Mouse (Mus musculus) layer of hippocampus, adult 8-10 months (tissue): ENCODE measurements at regions not wholly inside any gene's neighbourhood (a gene's known extent, or its start where the extent isn't known, plus 50 kb on each side); places are given as distances from the start of the nearest gene placed in this dataset.
"Not testable (repeated sequence)": the region's sequence is repeated elsewhere in the genome, so short reads cannot be mapped to it uniquely, and the experiment has no call there.

ENCODE experiments used
- DNase-seq, 2 experiments: peaks; one replicate each; pipeline ENCODE4 v3.0.0; 2022; ENCODE audit warnings: low spot score in 2 of 2

DNA sequence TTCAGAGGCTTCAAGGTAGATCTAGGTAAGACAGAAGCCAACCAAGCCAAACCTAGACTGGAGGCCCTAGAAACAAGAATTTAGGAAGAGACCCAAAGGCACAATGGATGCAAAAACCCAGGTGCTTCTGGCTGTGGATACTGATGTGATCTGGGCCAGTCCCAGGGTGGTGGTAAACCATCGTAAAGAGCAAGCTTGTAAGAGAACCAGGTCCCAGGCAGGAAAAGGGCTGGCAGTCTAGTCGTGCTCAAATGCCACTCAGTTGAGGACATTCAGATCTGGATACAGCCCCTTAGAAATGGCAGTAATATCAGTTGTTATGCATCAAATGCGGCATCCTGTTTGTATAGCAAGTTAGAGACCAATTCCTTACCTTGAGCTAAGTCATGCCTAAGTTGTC, 175.5 kb upstream of the Pkdcc start:
- no peak for DNase-seq

DNA sequence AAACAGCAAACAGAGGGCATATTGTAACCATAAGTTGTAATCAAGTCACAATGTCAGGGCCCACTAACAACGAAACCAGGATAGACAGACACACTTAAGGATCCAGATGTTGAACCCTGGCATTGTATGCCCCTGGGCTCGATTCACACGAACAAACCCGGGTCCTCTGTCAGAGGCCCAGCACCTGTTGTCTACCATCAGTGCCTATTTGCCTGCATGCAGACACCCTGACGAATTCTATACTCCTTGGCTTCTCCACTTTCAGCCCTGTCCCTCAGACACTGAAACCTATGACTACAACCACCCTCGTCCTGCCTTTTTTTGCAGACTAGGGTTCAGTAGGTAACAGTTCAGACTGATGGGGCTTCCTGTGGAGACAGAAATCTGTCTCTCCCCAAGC, 170.6 kb upstream of the Pkdcc start:
- DNase-seq: no peak

DNA sequence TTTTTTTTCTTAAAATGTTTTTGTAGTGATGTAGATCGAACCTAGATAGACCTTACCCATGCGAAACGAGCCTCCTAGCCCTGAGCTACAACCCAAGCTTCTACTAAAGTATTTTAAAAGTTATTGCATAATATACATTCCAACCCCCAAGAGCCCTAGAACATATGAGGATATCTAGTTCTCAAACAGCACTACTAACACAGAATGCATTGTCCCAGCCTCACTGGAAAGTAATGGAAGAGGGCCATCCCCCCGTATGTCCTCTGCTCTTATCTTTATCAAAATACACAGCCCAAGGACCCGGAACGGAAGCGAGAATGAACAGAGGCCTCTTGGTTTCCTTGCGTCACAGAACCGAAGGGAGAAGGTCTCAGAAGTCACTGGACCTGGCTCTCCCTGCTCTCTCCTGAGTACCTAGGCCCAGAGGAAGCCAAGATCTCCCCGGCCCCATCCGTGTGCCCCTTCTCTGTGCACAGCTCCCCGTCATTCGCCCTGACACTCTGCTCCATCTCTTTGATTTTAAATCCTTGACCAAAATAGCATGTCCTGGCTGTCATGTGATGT, 165.0 kb upstream of the Pkdcc start:
- no peak for DNase-seq

DNA sequence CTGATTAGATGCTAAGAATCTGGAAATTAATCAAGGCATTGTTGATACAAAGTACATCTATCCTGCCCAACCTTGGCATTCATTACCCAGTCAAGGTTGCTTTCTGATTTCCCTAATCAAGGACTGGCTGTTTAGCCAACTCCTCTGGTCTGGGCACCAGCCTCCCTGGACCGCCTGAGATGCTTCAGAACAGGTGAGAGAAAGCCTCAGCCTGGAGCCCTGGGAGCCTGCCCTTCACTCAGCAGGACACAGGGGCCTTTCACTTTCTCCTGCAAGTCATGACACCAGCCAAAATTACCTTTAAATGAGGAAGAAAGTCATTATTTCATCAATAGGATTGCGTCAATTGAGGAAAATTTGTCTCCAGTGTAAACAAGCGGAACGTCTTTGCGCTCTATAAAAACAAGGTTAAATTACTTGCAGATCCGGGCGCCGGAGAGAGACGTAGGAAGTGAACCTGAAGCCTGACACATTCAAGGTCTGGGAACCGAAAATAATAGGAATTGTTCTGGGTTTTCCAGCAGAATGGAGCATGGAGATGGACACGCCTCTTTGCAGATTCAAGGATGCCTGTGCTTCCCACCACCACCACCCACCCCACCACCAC, 164.4 kb upstream of the Pkdcc start:
- no peak for DNase-seq

DNA sequence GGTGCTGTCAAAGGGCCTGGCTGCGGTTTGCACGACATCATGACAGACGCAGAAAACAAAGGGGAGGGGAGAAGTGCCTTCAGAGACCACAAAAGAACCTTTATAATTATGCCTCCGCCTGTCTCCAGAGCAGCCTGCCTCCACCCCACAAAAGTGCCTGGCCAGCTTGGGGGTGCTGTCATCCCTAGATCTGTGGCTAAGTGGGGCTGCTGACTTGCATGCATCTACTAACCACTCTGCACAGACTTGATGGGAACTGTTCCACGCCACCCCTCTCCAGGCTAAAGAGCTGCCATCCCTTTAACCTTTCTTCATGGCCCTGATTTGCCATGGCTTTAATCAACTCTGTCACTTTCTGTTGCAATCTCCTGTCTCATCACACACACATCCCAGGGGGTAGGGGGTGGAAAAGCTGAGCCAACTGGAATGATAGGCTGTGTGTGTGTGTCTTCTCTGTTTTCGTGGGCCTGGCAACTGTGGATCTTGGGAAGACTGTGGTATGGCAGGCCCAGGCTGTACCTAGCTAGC, 162.4 kb upstream of the Pkdcc start:
- DNase-seq: no peak

DNA sequence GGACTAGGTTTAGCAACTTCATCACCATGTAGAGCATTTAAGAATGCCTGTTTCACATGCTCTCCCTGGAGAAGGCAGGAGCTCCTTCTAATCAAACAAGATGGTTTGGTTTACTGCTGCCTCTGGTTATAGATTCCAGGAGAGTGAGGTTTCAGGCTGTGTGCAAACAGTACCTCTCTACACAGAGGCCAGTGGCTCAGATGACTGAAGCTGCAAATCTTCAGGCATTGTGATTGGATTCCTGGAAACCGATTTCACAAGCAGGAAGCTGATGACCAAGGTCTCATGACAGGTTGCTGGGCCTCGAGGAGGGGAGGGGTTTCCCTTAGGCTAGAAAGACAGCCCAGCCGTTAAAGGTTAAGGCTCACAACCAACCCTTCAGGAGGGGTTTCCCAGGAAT, 157.3 kb upstream of the Pkdcc start:
- no peak for DNase-seq

DNA sequence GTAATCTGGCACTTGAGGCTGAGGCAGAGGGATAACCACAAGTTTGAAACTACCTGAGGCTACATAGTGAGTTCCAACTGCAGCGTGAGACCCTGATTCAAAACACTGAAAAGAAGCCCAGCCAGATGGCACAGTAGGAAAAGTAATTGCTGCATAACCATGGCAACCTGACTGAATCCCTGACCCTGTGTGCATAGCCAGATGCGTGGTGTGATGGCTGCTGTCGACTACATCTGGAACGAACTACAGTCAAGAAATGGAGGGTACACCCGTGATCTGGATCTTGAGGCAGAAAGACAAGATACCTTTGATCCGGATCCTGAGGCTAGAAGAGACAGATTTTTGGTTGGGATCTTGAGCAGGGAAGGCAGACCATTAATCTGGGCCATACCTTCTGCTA, 153.2 kb upstream of the Pkdcc start:
- DNase-seq: no peak

DNA sequence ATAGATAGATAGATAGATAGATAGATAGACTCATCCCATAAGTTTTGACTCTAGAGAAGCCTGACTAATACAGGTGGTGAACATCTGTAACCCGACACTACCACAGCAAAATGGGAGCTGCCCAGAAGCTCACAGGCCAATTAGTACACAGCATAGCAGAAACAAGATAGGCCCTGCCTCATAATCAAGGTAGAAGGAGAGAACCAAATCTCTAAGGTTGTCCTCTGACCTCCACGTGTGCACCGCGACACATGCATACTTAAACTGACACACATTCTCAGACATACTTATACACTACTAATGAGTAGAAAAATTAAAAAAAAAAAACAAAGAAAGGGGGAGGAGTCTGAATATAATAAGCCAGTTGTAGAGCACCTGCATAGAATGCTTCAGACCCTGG, 151.2 kb upstream of the Pkdcc start:
- DNase-seq: no peak

DNA sequence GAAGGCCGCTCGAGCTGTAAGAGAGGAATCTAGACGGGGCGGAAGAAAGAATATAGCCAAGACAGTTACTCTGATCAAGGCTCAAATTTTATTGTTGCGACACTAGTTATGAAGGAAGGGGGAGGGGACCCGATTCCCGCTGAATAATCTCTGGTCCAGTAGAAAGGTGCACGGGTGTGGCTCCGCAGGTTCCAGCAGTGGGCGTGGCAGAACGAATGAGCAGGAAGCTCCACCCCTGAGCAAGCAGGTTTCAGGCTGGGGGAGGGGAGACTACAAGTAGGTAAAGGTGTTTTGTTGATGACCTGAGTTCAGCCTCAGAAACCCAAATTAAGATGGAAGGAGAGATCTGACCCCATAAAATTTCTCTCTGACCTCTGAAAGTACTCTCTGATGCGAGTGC, 150.7 kb upstream of the Pkdcc start:
- DNase-seq: not testable (repeated sequence)

DNA sequence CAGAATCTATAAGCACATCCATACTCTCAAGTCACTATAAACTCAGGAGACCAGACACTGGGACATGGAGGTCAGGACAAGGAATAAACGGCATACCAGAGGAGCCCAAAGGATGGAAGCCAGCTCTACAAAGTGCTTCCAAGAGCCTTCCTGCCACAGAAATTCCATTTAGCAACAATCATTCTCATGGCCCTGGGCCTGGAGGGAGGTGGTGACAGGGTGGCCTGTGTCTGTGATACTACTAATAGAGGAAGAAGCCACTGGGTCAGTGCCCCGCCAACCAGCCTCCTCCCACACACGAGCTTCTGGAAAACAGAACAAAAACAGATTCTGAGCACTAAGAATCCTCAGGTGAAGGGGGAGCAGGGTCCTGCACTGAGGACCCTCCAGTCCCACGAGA, 145.8 kb upstream of the Pkdcc start:
- no peak for DNase-seq

DNA sequence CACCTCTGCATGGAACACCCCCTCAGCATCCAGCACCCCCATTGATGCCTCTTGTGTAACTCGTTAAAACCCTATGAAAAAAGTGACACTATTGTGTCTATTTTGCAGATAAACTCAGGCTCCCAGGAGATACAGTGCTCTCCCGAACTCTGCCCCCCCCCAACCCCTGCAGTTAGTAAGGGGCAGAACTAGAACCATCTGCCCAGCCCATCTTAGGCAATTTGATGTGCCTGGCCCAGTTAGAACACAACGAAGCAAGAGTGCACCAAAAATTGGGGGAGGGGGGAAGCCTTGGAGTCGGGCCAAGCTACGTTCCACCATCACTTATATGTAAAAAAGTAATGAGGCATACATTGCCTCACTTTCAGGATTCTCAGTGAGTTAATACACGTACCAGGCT, 143.3 kb upstream of the Pkdcc start:
- no peak for DNase-seq

DNA sequence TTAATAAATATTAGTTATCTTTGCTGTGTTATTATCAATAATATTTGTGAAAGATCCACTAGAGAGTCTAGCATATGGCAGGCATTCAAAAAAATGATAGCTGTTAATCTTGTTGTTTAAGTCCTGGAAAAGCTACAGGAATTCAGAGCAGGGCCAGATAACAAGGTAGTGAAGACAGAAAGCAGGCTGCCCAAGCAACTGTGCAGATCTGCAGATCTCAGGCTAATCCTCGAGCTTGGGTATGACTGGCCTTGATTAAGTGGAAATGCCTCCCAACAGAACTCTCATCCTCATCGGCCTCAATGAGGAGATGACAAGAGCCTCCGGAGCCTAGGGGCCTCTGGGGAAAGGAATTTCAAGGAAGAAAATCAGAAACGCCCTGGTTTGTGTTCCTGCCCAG, 142.9 kb upstream of the Pkdcc start:
- DNase-seq: no peak

DNA sequence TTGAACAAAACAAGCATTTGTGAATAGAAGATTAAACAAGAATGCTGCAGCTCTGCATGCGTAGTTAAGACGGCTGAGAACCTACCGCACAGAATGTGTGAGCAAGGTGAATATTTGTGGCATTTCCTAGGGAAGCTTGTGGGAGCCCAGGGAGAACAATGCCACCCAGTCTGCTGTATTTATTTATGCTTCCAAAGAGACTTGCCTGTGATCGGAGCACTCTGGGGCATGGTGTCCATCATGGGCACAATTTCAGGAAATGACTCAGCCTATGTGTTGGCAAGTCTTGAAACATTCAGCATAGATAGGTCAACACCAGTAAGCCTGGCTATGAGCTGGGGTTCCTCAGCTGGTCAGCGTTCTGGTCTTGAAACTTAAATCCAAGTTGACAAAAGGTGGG, 140.2 kb upstream of the Pkdcc start:
- no peak for DNase-seq

DNA sequence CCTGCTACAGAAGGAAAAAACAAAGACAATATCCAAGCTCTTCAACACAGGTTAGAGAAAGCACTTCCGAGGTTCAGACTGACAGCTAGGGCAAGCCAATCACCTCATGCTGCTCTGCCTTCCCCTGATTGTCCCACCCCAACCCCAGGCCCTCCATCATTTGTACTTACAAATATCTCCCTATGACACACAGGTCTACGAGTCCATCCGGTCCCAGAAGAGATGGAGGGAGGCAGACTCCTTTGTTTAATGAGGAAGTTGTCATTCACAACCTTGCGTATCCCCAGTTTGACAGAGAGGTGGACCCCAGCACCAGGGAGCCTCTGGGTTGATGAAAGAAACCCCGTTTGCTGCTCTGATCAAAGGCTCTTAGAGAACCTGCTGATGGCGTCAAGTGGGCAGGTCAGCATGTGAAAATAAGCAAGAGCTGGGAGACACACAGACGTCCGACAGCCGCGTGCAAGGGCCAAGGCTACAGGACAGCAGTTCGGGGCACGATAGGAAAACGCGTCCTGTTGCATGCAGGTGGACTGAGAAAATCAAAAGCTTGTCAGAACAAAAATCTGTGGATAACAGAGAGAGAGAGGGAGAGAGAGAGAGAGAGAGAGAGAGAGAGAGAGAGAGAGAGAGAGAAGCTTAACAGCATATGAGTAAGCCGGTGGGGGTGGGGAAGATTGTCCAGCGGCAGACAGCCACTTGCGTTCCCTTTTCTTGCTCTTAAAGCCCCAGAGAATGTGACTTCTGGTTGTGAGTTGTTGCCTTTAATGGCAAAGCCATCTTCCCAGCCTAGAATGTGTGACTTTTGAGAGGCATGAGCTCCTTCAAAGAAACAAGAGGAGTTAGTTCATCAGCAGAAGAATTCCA, 137.1 kb upstream of the Pkdcc start:
- DNase-seq: no peak

DNA sequence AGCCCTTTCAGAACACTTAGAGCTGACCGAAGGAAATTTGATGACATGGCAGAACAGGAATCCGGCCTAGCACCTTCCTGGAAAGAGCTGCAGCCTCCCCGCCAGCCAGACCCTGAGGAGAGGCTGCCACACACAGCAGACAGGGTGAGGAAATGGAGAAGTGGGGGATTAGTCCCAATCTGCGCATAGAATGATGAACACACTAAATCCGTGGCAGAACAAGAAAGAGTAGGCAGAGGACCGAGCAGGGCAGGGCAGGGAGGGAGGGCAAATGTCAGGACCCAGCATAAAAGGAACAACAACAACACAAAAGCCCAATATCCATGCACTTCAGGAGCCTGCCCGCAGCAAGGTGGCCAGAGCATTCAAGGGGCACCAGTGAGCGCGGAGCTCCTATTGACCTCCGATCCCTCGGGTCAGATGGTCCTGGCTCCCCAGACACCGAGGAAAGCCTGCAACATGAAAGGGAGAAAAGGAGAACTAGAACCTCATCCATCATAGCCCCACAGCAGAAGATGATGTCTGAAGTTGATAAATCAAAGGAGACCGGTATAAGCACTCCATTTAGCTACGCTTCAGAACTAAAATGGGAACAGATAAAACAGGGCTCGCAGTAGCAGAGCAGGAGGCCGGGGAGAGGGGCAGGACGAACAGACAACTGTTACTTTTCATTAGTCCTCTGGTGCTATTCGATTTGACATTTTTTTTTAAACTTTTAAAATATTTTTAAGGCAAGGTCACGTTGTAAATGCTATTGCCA, 136.3 kb upstream of the Pkdcc start:
- DNase-seq: no peak

DNA sequence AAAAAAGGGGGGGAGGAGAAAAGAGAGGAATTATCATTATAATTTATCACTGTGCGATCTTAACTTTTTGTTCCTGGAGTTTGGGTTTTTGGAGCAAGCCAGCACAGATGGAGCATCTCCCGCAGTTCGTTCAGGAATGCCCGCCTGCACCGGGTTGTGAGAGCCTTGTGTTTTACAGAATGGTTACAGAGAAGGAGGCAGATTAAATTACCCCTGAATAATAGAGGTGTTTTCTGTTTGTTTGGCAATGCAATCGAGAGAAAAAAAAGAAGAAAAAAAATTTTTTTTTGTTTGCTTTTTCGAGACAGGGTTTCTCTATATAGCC, 135.8 kb upstream of the Pkdcc start:
- DNase-seq: no peak

DNA sequence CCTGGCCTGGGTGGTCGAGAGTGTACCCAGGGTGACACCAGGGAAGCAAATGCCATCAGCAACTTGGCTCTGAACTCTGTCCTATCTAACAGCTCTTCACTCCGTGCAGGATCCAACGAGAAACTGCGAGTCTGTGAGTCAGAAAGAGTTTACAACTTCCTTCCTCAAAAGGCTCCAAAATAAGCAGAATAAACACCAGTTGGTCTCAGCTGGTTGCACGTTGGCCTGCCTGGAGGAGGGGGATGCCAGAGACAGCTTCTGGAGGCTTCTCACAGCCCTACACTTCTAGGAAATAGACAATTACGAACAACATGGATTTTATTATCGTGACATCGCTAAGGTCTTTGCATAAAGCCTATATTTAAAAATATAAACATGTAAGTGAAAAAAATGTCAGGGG, 133.4 kb upstream of the Pkdcc start:
- no peak for DNase-seq

DNA sequence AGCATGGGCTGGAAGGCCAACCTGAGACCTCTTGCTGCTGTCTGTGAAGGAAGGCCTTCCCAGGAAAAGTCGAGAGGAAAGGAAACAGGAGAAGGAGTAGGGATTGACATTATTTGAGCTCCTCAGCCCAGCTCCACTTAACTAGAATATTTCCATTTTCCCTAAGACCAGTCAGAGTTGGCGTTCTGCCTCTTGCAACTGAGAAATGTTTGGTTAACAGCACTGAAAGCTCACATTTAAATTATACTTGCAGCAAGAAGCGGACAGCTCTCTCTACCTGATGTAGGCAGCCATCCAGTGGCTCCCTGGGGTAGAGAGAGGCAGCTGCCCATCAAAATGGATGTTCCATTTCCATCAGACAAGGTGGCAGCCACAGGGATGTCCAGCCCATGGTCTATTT, 131.6 kb upstream of the Pkdcc start:
- no peak for DNase-seq

DNA sequence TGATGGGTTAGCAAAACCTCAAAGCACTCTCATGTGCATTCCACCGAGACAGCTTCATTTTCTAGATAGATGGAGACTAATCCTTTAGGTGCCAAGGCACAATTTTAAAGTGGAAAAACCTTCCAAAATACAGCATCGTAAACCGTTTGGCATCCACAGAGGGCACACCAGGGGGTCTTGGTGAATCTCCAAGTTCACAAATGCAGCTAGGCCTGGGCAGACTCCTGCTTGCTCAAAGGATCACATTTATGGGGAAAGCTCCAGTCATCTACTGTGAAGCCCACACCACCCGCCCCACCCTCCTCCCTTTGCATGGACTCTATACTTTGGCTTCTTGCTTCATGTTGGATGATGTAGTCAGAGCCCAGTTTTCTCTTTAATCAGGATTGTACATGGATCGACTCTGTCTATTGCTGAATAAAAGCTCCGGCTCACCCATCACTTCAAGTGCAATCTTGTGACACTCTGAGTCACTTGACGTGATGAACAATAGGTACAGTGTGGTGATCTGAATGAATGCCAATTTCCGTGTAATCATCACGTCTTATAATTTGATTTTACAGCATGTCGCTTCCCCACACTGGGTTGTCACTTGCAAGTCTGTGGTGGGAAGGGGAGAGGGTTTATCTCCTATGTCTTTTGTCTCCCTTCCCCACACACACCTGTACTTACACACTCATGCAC, 129.2 kb upstream of the Pkdcc start:
- no peak for DNase-seq

DNA sequence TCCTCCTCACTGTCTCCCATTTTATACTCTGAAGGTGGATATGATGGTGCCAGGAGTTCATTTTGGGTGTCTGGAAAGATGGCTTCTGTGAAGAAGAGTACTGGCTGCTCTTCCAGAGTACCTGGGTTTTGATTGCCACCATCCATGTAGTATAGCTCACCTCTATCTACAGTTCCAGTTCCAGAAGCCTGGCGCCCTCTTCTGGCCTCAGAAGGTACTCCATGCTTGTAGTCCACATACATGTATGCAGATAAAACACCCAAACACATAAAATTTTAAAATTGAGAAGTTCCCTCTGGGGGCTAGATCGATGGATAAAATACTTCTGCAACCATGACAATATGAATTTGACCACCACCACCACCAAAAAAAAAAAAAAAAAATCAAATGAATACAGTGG, 128.4 kb upstream of the Pkdcc start:
- DNase-seq: no peak

DNA sequence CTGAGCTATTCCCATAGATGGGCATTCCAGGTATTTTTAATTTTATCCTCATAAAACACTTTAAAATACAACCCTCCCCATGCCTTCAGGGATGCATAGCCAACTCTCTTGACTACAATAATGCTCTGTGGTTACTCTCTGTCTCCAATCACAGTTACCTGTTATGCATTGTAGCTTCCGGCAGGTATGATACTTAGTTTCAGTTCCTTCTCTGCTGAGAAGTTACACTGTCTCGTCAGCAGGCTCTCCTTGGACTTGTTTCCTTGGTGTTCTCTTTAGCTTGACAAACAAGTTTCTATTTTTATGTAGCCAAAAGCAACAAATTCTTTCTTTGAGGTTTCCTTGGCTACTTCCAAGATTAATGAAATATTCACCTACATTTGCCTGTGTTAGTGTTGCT, 126.6 kb upstream of the Pkdcc start:
- DNase-seq: no peak
